In genomic region chr10:56468993-56469712, GRCm38 (mm10) we compare ENCODE assay signal across 8 mouse cellular contexts.
DNase-seq lines count a peak whose midpoint lies in the region; ATAC-seq lines count a peak whose summit lies in the region.

No protein-coding gene starts in this region.

- no peak overlapping the region for H3K9ac ChIP-seq in heart, embryonic 12.5 days
- no peak overlapping the region for H3K9ac ChIP-seq in neural tube, embryonic 13.5 days

- ATAC-seq in heart, embryonic 12.5 days (ENCODE audit: insufficient number of reproducible peaks, low FRiP score), result 0 out of 2 replicates have a peak, but pooled peaks have one; percentile 48
- no peak for ATAC-seq in neural tube, embryonic 13.5 days (ENCODE audit: low read depth)

- H3K4me1 ChIP-seq in heart, embryonic 12.5 days (replicated peaks), result peaks cover 7% of the 10 kb centered on the region
- H3K4me1 ChIP-seq in neural tube, embryonic 13.5 days (replicated peaks), result no peaks in the 10 kb centered on the region

- no peaks in the 10 kb centered on the region for H3K27me3 ChIP-seq in heart, embryonic 12.5 days (replicated peaks)
- no peaks in the 10 kb centered on the region for H3K27me3 ChIP-seq in neural tube, embryonic 13.5 days

- H3K36me3 ChIP-seq in heart, embryonic 12.5 days, result no peaks in the 10 kb centered on the region
- no peaks in the 10 kb centered on the region for H3K36me3 ChIP-seq in neural tube, embryonic 13.5 days

- peak overlapping the region; percentile 58 for H3K4me2 ChIP-seq in heart, embryonic 12.5 days
- peak overlapping the region; percentile 7; the same call in 1 of the 2 replicates for H3K4me2 ChIP-seq in neural tube, embryonic 13.5 days

- H3K9me3 ChIP-seq in heart, embryonic 12.5 days (replicated peaks), result no peaks in the 10 kb centered on the region
- H3K9me3 ChIP-seq in neural tube, embryonic 13.5 days, result no peaks in the 10 kb centered on the region

- DNase-seq in ovary, adult 18-20 months (ENCODE audit: low spot score), result peak; percentile 51
- DNase-seq in ovary, postnatal 10 days (ENCODE audit: low spot score), result no peak
- DNase-seq in embryo, embryonic 11 days, result peak; percentile 66
- DNase-seq in kidney, postnatal 10 days, result peak; percentile 50
- DNase-seq in layer of hippocampus, adult 9-11 months, result no peak
- no peak for DNase-seq in spleen, adult 12 weeks (ENCODE audit: low spot score)

- H3K27ac ChIP-seq in heart, embryonic 12.5 days (ENCODE audit: poor library complexity, severe bottlenecking), result peak overlapping the region; percentile 32; the same call in 1 of the 2 replicates
- no peak overlapping the region for H3K27ac ChIP-seq in neural tube, embryonic 13.5 days (replicated peaks)

- 35% methylated on average over 15 of the region's 15 CpGs for WGBS in heart, embryonic 12.5 days
- 67% methylated on average over 15 of the region's 15 CpGs for WGBS in neural tube, embryonic 13.5 days

- H3K4me3 ChIP-seq in heart, embryonic 12.5 days, result peak overlapping the region; percentile 32
- no peak overlapping the region for H3K4me3 ChIP-seq in neural tube, embryonic 13.5 days

Comparison
In these comparisons a context has a peak if more than half of its experiments do, and no peak if none do; other contexts are left out.
1. DNase-seq: peak in ovary, adult 18-20 months (single experiment), embryo, embryonic 11 days (single experiment) and kidney, postnatal 10 days (single experiment); none in ovary, postnatal 10 days (single experiment), layer of hippocampus, adult 9-11 months (single experiment) and spleen, adult 12 weeks (single experiment).